Mouse (Mus musculus): ENCODE measurements around the gene Ptges2. TPM values are rescaled to one million over a fixed set of nuclear protein-coding genes. Genes with fewer than 3 reads are reported as not detected.
"Not testable (repeated sequence)": the region's sequence is repeated elsewhere in the genome, so short reads cannot be mapped to it uniquely, and the experiment has no call there.

The Ptges2 gene
- under 1 TPM; 0.34 to 0.50 TPM for polyA plus RNA-seq (2017; shearing (Covaris generic))

DNA sequence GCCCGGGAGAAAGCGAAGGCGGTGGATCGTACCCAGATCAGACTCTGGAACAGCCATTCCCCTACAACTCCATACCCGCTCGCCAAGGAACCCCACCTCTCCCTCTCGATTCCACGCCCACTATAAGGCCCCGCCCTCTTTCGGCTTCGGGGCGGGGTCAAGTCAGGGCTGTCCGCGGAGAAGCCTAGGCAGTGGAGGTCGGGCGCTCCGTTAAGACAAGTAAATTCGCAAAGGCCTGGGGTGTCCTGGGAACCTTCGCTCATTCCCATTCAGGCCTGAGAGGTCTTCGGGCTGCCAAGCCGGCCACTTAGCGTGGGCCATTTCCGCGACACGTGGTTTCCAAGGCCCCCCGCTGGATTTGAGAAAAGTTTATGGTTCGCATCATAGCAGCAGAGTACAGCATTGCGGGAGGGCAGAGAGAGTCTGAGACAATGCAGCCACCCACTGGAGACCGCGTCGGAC, at the start of gene Ptges2:
Gene Ptges2, plus strand, starts transcription at position 413 of the 462 bp plus-strand sequence.
- peak; percentile 75 for ATAC-seq

DNA sequence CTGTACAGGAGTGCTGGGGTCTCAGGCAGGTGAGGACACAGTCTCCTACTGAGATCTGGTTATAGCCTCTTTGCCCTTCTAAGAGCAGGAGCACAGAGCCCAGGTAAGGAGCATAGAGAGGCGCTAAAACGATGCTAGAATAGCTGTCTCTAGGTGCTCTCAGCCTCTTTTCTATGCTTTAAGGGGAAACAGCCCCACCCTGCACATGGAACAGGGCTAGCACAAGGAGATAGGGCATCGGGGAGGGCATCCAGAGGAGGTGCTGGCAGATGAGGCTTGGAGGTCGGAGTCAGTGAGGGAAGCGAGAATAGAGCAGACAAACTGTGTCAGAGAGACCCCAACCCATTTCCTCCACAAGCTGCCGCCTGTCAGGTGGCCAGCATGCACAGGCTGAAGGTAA, 48.7 kb upstream of the Ptges2 start:
- no peak for ATAC-seq

DNA sequence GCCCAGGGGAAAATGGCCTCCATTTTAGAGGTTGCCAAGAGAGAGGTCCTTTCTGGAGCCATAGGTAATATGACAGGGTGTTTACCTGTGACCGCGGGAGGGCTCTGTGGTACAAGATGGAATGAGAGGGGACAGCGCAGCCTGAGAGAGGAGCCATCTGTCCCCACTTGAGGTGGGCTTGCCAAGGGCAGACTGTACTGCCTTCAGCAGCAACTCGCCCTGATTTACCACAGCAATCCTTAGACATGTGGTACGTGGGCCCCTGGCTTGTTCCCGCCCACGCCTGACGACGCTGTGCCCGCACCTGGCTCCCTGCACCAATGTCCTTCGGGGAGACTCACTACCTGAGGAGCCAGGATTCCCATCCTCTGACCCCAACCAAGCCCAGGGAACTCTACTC, 47.4 kb upstream of the Ptges2 start:
- ATAC-seq: no peak

DNA sequence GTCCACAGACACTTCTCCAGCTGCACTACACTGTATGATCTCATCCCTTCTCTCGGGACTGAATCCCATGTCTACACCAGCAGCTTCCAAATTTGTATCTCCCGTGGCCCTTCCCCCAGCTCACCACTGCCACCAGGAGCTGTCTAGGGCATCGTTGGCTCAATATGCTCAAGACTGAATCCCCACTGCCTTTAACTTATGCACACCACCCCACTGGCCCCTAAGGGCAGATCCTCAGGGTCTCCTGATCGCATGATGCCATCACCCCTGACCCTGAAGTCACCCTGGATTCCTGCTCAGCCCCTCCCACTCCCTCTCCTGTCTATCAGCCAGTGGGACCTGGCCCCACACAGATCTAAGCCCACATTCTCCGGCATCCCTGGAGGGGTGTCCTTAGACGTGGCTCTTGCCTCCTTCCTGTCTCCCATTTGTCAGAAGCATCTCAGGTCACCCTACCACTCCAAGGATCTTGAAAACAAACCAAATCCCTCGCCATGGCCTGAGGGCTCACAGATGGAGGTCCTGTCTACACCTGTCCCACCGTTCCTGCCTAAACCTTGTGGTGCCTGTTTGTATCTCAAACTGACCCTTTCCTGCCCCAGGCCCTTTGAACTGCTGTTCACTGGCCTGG, 46.0 kb upstream of the Ptges2 start:
- no peak for ATAC-seq

DNA sequence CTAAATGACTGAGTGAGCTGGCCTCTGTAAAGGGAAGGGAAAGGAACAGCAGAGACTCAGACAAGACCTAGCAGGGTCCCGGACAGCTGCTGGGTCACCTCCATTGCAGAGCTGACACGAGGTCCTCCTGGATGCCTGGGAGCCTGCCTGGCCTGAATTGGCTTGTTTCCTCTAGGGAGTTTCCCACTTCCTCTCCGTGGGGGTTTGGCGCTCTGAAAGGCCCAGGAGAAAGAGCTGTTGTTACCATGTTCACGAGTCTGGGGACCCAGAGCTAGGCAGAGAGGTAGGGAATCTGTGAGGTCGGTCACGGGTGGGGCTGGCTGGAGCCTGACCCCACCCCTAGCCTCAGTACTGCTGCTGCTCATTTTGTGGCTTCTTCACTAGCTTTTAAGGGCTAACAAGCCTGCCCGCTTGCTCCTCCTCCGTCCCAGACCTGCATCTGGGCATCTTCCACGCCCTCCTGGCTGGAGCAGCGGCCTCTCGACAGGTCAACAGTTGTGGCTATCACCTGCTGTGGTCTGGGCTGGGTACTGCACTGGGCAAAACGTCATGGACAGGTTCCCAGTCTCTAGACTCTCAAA, 45.1 kb upstream of the Ptges2 start:
- no peak for ATAC-seq

DNA sequence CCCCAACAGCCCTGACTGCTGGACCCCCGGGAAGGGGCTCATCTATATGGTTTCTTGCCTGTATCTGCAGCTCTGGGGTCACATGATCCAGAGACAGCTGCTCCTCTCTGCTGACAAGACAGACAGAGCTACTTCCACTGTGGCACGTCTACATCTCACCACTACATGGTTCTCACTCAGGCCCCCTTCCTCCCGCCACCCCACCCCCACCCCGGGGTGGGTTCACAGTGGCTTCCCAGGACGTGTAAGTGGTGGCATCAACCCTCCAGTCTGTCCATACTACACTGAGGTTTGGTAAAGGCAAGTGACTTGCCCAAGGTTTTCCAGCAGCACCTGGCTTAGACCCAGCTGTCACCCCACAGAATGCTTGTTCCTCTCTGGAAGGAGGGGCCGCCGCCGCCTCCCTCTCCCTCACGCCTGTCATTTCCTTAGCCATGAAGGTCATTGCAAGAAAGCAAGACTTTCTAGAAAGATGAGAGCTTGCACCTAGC, 44.2 kb upstream of the Ptges2 start:
- ATAC-seq: no peak

DNA sequence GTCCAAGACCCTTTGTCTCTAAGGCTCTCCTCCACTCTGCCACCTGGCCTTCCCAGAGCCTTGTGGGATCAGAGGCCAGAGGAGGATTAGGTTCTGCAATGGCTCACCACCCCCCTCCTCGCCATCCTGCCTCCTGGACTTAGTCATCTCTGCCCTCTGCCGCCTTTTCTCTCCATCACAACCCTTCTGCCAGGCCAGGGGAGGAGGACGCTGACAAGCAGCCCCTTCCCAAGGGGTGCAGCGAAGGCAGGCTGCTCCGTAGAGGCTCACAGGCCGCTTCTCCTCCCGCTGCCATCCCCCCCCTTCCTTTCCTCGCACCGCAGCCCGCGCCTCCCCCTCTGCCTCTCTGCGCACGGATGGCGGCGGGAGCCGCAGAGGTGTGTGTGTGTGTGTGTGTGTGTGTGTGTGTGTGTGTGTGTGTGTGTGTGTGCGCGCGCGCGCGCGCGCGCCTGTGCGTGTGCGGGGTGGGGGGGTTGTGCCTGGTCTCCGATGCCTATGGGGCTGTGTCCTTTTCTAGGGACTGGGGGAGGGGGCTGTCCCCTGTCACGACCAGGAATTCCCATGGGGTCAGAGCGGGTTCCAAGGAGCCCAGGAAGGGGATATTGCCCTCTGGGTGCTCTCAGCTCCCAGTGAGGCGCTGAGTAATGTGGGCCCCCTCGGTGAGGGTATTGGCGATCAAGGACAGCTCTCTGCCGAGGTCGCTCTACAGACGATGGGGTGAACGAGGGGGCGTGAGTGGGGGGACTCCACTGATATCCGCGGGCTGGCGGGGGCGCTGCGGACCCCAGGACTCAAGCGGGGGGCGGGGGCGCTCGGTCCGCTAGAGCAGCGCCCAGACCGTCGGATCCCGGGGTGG, 43.3 kb upstream of the Ptges2 start, which contains the start of gene Ciz1:
Gene Ciz1, plus strand, starts transcription at position 177 of the 856 bp plus-strand sequence.
- peak; percentile 53 for ATAC-seq

DNA sequence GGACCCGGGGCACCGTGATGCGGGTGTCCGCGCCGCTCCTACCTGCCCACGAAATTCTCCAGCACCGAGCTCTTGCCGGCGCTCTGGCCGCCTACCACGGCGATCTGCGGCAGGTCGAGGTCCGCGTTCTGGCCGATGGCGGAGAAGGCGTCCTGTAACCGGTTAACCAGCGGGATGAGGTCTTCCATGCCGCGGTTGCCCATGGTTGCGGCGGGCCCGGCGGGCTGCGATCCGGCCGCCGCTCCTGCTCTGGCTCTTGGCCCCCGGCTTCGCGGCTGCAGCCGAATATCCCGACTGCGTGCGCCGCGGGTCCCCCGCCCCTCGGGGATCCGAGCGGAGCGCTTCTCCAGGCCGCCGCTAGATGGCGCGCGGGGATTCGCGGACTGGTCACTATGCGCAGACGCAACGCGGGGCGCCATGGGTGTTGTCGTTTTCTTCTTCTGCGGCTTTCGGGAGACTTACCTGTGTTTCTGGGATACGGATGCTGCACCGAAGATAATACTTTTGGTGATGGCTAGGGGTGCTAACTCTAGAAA, 42.6 kb upstream of the Ptges2 start, which contains the start of gene Dnm1:
Gene Dnm1, minus strand, starts transcription at position 332 of the 536 bp plus-strand sequence.
- peak; percentile 84 for ATAC-seq

DNA sequence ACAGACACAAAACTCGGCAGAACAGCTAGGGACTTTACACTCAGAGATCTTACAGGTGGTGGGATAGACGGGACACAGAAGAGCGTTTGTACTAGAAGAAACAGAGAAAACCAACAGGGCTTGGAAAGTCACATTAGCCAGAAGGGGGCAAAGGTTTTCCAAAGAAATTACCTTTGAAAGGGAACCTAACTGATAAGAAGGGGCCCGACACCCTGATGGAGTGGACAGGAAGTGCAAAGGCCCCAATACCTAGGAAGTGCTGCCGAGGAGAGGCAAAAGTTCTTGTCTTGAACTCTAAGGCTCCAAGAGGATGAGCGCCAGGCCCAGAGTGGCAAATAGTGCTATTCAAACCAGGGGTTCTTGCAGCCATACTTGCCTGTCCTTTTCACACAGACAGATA, 41.9 kb upstream of the Ptges2 start:
- ATAC-seq: no peak

DNA sequence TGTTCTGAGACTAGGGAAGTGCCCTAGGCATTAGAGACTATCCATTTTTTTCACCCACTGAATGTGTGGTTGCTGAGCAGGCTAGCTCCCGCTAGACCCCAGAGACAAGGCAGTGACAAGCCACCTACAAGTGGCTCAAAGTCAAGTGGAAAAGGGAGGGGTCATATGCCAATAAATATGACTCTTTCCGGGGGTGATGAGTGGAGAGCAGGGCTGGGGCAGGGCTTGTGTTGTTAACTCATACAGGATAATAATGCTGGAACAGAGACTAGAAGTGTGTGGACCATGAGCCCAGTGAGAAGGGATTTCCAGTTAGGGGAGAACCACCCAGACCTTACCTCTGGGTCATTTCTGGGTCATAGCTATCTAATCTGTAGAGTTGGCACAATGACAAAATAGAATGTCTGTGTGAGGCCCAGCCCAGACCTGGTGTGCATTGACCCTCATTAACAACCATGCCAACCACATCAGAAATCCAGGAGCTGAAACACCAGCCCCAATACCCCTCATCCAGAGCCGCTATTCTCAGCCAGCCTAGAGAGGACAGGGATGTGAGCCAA, 41.3 kb upstream of the Ptges2 start:
- ATAC-seq: no peak

DNA sequence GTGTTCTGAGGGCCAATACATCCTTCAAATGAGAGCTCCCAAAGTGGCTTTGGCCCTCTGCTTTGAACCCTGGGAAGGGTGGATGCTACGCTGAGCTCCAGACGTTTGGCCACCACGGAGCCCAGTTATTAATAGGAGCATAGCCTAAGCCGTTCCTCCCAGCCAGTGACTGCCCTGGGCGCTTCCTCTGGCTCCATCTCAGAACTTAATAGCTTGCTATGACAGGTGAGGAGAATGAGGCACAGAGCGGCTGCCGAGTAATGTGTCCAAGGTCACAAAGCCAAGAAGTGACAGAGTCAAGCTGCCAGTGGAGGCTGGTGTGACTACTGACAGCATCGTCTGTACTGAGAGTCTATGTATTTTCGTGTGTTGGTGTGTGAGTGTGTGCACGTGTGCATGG, 39.5 kb upstream of the Ptges2 start:
- ATAC-seq: no peak

DNA sequence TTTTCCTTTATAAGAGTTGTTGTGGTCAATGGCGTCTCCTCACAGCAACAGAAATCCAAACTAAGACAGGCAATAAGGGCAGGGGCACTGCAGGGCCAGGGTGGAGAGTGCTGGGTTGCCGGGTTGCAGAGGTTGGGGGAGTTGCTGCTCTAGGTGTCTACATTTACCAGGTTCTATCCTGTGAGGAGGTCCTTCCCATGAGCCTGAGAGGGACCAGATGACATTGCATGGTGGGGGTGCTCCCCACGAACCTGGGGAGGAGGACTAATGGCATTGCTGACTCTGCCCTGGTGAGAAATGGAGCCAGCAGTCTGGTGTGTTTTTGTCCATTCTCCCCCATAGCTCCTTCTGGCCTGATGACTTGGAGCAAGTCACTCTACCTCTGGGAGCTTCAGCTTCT, 38.0 kb upstream of the Ptges2 start:
- ATAC-seq: no peak

DNA sequence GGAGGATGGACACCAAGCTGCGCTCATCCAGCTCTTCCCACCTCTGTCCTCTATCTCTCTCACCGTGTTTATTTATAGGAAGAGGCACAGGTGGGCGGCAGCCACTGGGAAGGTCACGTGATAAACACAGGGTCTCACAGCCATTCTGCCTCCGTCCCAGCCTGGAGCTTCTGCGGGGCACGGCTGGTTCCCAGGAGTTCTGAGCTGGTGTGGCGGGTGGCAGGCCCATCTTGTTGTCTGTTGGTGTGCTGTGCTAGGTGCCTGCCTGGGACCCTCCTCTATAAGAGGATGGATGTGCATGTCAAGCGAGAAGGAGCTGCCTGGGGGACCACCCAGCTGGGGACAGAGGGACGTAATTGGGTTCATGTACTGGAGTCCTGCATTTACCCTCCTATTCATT, 37.3 kb upstream of the Ptges2 start:
- no peak for ATAC-seq

DNA sequence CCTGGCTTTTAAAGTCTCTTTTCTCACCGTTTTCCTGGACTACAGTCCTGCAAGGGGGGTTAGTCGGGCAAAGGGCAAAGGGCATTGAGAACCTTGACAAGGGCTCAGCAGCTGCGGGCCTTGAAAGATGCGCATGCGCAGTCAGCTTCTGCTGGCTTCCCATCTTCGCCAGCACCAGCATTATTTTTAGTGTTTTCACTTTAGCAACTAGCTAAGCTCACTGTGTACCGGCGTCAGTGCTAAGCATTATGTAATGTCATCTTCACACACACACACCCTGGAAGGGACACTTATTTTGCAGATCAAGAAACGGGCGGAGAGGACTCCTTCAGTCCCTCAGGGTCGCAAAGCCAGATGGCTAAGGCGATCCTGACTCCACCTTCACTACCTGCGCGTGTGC, 35.0 kb upstream of the Ptges2 start:
- no peak for ATAC-seq

DNA sequence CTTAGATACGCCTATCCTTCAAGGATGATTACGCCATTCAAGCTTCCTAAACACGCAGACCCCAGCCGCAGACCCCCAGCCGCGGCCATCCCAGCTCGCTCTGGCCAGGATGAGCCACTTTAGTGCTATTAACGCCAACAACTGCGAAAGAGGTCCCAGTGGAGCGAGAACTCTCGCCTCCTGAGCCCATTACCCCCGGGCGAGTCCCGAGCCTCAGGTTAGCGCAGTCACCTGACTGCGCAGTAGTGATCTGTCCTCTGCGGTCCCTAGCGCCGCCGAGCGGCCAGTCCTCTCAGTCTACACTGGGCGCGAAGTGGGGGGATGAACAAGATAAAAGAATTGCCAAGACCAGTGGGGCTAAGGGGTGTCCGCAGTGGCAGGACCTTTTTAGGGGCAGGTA, 34.3 kb upstream of the Ptges2 start:
- ATAC-seq: peak; percentile 42

DNA sequence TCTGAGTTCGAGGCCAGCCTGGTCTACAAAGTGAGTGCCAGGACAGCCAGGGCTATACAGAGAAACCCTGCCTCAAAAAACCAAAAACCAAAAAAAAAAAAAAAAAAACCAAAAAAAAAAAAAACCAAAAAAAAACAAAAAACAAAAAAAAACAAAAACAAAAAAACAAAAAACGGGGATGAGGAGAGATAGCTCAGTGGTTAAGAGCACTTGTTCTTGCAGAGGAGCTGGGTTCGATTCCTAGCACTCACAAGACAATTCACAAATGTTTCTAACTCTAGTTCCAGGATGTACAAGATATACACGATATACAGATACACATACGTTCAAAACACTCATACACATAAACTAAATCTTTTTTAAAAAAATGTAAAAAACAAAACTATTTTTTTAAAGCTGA, 33.4 kb upstream of the Ptges2 start:
- ATAC-seq: not testable (repeated sequence)

DNA sequence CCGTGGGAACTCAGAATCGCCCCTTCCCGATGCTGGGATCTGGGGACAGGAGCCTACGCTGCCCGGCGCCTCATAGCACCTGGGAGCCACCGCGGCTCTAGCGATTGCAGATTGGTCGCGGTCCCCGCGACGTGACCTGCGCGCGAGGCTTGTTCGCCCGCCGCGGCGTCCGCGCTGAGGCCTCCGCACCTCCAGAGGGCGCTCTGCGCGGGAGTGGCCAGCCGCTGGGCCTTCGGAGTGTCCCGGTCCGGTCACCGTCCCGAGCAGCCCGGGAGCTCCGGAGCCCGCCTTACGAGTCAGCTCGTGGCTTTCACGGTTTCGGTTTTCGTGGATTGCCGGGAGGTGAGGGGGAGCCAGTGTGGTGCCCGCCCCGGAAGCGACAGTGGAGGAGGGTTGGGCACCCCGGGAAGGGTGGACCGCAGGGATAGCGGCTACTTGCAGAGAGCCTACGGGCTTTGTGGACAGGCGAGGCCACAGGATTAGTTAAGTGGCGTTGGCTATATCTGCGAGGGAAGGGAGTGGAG, 32.8 kb upstream of the Ptges2 start:
- ATAC-seq: peak; percentile 81

DNA sequence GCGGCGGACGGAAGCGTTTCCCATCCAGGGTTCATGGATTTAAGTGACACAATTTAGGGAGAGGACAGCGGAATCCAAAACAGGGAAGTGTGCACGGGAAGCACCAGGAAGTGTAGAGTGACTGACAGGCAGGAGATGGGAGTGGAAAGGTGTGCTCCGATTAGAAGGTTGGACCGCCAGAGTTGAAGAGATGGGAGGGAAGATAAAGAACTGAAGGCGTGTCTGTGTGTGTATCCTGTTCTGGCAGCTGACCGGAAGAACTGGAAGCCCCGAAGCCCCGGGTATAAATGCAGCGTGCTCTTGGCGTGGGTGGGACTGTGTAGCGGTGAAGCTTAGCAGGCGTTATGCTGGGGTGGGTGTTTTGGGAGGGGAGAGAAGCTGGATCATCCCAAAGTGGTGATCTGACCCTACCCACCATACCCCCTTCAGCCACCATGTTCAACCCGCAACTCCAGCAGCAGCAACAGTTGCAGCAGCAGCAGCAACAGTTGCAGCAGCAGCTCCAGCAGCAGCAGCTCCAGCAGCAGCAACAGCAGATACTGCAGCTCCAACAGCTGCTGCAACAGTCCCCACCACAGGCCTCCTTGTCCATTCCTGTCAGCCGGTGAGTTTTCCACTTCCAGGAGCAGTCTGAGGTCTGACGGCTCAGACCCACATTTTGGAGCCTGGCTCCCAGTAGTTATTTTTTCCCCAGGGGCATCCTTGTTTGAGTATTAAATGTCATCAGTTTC, 32.2 kb upstream of the Ptges2 start:
- peak; percentile 15 for ATAC-seq

DNA sequence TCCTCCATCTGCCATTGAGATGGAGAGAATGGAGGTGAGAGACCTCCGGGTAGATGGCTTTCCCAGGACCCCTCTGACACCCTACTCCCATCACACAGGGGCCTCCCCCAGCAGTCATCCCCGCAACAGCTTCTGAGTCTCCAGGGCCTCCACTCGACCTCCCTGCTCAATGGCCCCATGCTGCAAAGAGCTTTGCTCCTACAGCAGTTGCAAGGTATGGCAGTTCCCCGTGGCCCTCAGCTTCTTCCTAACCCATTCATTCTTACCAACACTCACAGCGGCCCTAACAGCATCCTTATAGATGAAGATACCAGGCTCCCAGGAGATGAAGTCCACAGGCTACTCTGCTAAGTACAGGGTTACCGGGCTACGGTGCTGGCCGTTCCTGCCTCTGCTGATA, 31.6 kb upstream of the Ptges2 start:
- ATAC-seq: no peak

DNA sequence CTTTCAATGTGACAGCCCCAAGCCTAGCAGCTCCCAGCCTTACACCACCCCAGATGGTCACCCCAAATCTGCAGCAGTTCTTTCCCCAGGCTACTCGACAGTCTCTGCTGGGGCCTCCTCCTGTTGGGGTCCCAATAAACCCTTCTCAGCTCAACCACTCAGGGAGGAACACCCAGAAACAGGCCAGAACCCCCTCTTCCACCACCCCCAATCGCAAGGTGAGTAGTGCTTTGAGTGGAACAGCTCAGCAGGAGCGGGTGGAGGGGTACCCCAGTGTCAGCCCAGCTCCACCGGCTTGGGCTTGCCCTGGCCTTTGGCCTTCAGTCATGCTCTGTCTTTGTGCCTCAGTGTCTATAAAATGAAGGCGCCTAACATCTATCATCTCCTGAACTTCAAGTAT, 28.4 kb upstream of the Ptges2 start:
- ATAC-seq: no peak

DNA sequence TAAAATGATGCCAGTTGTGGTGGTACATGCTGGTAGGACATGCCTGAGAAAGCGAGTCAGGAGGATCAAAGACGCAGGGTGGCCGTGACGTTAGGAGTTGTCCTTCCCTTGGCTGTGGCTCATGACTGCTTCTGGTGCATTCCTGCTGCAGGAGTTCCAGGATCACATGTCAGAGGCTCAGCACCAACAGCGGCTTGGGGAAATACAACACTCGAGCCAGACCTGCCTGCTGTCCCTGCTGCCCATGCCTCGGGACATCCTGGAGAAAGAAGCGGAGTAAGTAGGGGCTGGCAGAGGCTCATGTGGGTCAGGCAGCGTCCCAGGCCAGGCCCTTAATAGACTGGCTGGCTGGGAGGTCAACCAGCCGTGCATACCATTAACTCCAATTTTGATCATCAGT, 21.5 kb upstream of the Ptges2 start:
- no peak for ATAC-seq

All from CD4-positive, CD25-positive, alpha-beta regulatory T cell, adult 4 months (primary cell).